Mouse (Mus musculus) embryonic facial prominence, embryonic 10.5 days (tissue): ENCODE measurements around the gene 2810006K23Rik. TPM values are rescaled to one million over a fixed set of nuclear protein-coding genes. Genes with fewer than 3 reads are reported as not detected.

Source experiments
- DNase-seq: peaks from one replicate; pipeline ENCODE4 v3.0.0-alpha.2; 2017; ENCODE audit warnings: low spot score
- H3K27ac ChIP-seq: fragments of 300-500 bp; sonication (generic); replicated peaks from 2 replicates; pipeline ENCODE4 v1.5.1; 2016; ENCODE audit warnings: mild to moderate bottlenecking
- H3K27me3 ChIP-seq: fragments of 300-500 bp; sonication (generic); replicated peaks from 2 replicates; pipeline ENCODE4 v1.6.1; 2016; ENCODE audit warnings: low read depth, mild to moderate bottlenecking; ENCODE audit not compliant: poor library complexity, severe bottlenecking
- H3K36me3 ChIP-seq: fragments of 300-500 bp; sonication (generic); replicated peaks from 2 replicates; pipeline ENCODE4 v1.6.1; 2016; ENCODE audit warnings: mild to moderate bottlenecking, moderate library complexity
- H3K4me1 ChIP-seq: fragments of 300-500 bp; sonication (generic); 2 replicates; pipeline ENCODE4 v1.6.1; 2016
- H3K4me3 ChIP-seq: fragments of 300-500 bp; sonication (generic); 2 replicates; pipeline ENCODE4 v1.5.1; 2016; ENCODE audit warnings: mild to moderate bottlenecking, moderate library complexity
- H3K9me3 ChIP-seq: fragments of 300-500 bp; sonication (generic); 2 replicates; pipeline ENCODE4 v1.6.1; 2016; ENCODE audit warnings: mild to moderate bottlenecking
- WGBS: fragments of 180-500 bp; shearing (Covaris S2); methylation state at CpG from one replicate; pipeline ENCODE4 v1.1.7; 2016; 5-methylcytosine and 5-hydroxymethylcytosine counted together
- polyA plus RNA-seq: library from polyadenylated mRNA; unstranded; fragments of >200 nt; fragmentation: Nextera tagmentation; extraction: Ambion mirVana; gene quantifications from 2 replicates; pipeline ENCODE4 v1.2.1, GENCODE M21; 2016

Gene 2810006K23Rik
- polyA plus RNA-seq, 1 experiment from 2014 or later, result 20.9 TPM

- peaks cover 26% of the 10 kb centered on the region for H3K36me3 ChIP-seq
- 90% methylated on average over 6 of the region's 6 CpGs for WGBS
- H3K4me1 ChIP-seq, result no peaks in the 10 kb centered on the region
- H3K27ac ChIP-seq, result no peak overlapping the region
- H3K27me3 ChIP-seq, result no peaks in the 10 kb centered on the region
- no peak for DNase-seq
- no peak overlapping the region for H3K4me3 ChIP-seq
- H3K9me3 ChIP-seq, result no peaks in the 10 kb centered on the region
These were observed 36.5 kb downstream of the 2810006K23Rik start for GRCm38 (mm10) chr5:124364173-124364918.

GRCm38 (mm10) chr5:124365754-124366153 is 37.9 kb downstream of the 2810006K23Rik start:
- H3K27ac ChIP-seq, result no peak overlapping the region
- no peak overlapping the region for H3K4me3 ChIP-seq
- WGBS, result 88% methylated on average over 2 of the region's 2 CpGs
- no peaks in the 10 kb centered on the region for H3K4me1 ChIP-seq
- H3K9me3 ChIP-seq, result no peaks in the 10 kb centered on the region
- H3K27me3 ChIP-seq, result no peaks in the 10 kb centered on the region
- no peak for DNase-seq
- peaks cover 40% of the 10 kb centered on the region for H3K36me3 ChIP-seq

DNA sequence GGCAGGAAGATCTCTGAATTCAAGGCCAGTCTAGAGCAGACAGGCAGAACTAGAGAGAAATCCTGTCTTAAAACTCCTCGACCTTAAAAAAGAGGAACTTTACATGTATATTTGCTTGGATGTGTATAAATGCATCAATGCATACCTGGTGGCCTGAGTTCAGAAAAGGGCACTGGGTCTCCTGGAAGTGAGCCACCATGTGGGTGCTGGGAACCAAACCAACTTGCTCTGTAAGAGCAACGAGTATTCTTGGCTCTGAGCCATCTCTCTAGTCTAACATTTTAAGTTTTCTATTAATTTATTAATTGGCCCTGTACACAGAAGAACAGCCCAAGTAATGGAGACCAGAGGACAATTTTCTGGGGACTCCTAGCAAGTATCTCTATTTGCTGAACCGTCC is 38.8 kb downstream of the 2810006K23Rik start:
- H3K9me3 ChIP-seq, result no peaks in the 10 kb centered on the region

DNA sequence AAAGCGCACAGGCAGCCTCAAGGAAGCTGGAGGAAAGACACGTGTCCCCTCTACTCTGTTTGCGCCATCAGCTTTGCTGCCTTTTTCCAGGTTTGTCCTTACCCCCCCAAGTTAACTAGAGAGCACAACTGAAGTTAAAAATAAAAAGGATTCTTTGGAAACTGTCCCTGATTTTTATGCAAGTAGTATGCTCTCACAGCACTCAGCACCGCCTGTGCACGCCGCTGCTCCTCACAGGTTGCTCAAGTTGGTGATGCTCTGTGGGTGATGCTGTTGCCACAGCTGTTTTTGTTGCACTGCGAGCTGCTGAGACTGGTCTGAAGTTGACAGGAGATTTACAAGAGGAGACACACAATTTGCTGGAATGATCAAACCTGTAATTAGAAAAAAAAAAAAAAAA is 46.4 kb downstream of the 2810006K23Rik start:
- 98% methylated on average over 7 of the region's 7 CpGs for WGBS
- Histone ChIP-seq H3K27me3 (no peaks in the 10 kb centered on the region), H3K27ac (no peak overlapping the region), H3K9me3 (no peaks in the 10 kb centered on the region), H3K4me3 (no peak overlapping the region), H3K4me1 (no peaks in the 10 kb centered on the region), H3K36me3 (peaks cover 98% of the 10 kb centered on the region)
- DNase-seq, result no peak

More for the DNA sequence above, 38.8 kb downstream of the 2810006K23Rik start:
- WGBS, result 88% methylated on average over 3 of the region's 3 CpGs
- Histone ChIP-seq H3K27me3 (no peaks in the 10 kb centered on the region), H3K36me3 (peaks cover 49% of the 10 kb centered on the region), H3K27ac (no peak overlapping the region), H3K4me3 (no peak overlapping the region), H3K4me1 (no peaks in the 10 kb centered on the region)
- no peak for DNase-seq

DNA sequence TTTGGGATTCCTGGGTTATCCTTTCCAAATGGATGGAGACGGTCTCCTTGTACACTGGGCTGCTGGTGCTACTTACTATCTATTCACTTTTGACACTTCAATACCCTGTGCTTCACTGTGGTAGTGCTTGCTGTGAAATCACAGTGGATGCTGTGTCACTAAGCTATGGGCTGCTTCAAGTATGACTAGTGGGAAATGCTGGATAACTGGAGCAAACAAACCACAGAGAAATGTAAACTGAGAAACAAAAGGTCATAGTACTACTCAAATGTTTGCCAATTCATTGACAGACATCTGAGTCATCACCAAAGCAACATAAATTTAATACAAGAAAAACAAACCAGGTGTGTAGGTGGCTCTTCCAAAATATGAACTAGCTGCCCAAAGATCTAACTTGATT is 48.5 kb downstream of the 2810006K23Rik start:
- Histone ChIP-seq H3K9me3 (no peaks in the 10 kb centered on the region), H3K4me1 (no peaks in the 10 kb centered on the region), H3K4me3 (no peak overlapping the region), H3K27me3 (no peaks in the 10 kb centered on the region), H3K27ac (no peak overlapping the region), H3K36me3 (peaks cover 98% of the 10 kb centered on the region)
- DNase-seq, result no peak
- 89% methylated on average over 1 of the region's 1 CpGs for WGBS

GRCm38 (mm10) chr5:124377149-124377548 is 49.3 kb downstream of the 2810006K23Rik start:
- H3K36me3 ChIP-seq, result peaks cover 98% of the 10 kb centered on the region

DNA sequence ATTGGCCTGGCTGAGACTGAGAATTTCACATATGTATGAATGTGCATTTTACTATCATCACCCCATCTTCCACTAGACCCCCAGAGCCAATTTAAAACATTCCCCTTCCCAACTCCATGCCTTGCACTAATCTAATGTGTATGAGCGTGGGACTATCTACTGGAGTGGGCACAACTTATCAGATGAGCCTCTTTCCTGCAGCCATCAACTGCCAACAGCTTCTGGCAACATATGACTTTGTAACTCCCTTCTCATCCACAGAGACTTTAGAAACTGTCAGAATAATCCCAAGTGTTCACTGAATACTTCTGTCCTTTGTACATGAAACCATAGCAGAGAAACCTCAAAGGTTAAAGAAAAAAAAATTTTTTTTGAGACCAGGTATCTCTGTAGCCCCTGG is 52.2 kb downstream of the 2810006K23Rik start:
- no peak for DNase-seq
- no peak overlapping the region for H3K27ac ChIP-seq
- no peak overlapping the region for H3K4me3 ChIP-seq
- H3K9me3 ChIP-seq, result no peaks in the 10 kb centered on the region
- peaks cover 97% of the 10 kb centered on the region for H3K36me3 ChIP-seq
- H3K27me3 ChIP-seq, result no peaks in the 10 kb centered on the region
- no peaks in the 10 kb centered on the region for H3K4me1 ChIP-seq
- WGBS, result 98% methylated on average over 1 of the region's 1 CpGs

More at GRCm38 (mm10) chr5:124377149-124377548, 49.3 kb downstream of the 2810006K23Rik start:
- H3K9me3 ChIP-seq, result no peaks in the 10 kb centered on the region
- no peak overlapping the region for H3K4me3 ChIP-seq
- H3K4me1 ChIP-seq, result no peaks in the 10 kb centered on the region
- 86% methylated on average over 4 of the region's 4 CpGs for WGBS
- no peak overlapping the region for H3K27ac ChIP-seq
- DNase-seq, result no peak
- no peaks in the 10 kb centered on the region for H3K27me3 ChIP-seq

GRCm38 (mm10) chr5:124387932-124388331 is 60.0 kb downstream of the 2810006K23Rik start:
- H3K27ac ChIP-seq, result no peak overlapping the region
- DNase-seq, result no peak
- H3K27me3 ChIP-seq, result no peaks in the 10 kb centered on the region
- no peaks in the 10 kb centered on the region for H3K4me1 ChIP-seq
- peaks cover 99% of the 10 kb centered on the region for H3K36me3 ChIP-seq
- no peaks in the 10 kb centered on the region for H3K9me3 ChIP-seq
- H3K4me3 ChIP-seq, result no peak overlapping the region
- WGBS, result 82% methylated on average over 5 of the region's 5 CpGs

Other genes with a start within 250 kb of the 2810006K23Rik start
- gene Abcb9, start 232.3 kb upstream of the 2810006K23Rik start, polyA plus RNA-seq, result 0.34 and 0.76 TPM in 2 replicates
- 16.0 and 16.3 TPM in 2 replicates for gene Ogfod2, start 215.8 kb upstream of the 2810006K23Rik start, polyA plus RNA-seq
- 134 and 137 TPM in 2 replicates for gene Arl6ip4, start 212.0 kb upstream of the 2810006K23Rik start, polyA plus RNA-seq
- 3.2 and 4.0 TPM in 2 replicates for gene Pitpnm2, start 78.3 kb upstream of the 2810006K23Rik start, polyA plus RNA-seq
- 19.0 and 21.2 TPM in 2 replicates for gene Mphosph9, start 117 bp upstream of the 2810006K23Rik start, polyA plus RNA-seq
- gene Cdk2ap1, start 35.0 kb downstream of the 2810006K23Rik start, polyA plus RNA-seq, result 72.0 and 78.0 TPM in 2 replicates
- gene Sbno1, start 97.9 kb downstream of the 2810006K23Rik start, polyA plus RNA-seq, result 98.3 and 103 TPM in 2 replicates
- 48.5 and 55.7 TPM in 2 replicates for gene Kmt5a, start 111.8 kb downstream of the 2810006K23Rik start, polyA plus RNA-seq
- gene Rilpl2, start 150.3 kb downstream of the 2810006K23Rik start, polyA plus RNA-seq, result 24.9 and 26.0 TPM in 2 replicates
- gene Snrnp35, start 155.0 kb downstream of the 2810006K23Rik start, polyA plus RNA-seq, result 28.3 and 28.8 TPM in 2 replicates
- gene Rilpl1, start 203.3 kb downstream of the 2810006K23Rik start, polyA plus RNA-seq, result 23.1 and 26.4 TPM in 2 replicates
- gene Tmed2, start 212.6 kb downstream of the 2810006K23Rik start, polyA plus RNA-seq, result 453 and 454 TPM in 2 replicates
- 16.7 and 18.2 TPM in 2 replicates for gene Ddx55, start 224.8 kb downstream of the 2810006K23Rik start, polyA plus RNA-seq